Mouse (Mus musculus) activated CD4-positive, CD25-positive, alpha-beta regulatory T cell, adult 9 weeks (primary cell): ENCODE results near the gene Mrgpra9. TPM values are rescaled to one million over a fixed set of nuclear protein-coding genes. Genes with fewer than 3 reads are reported as not detected.

Experiments used
- polyA plus RNA-seq: library from polyadenylated mRNA; unstranded; fragments of 100-300 nt; shearing (Covaris generic); gene quantifications from one replicate; pipeline ENCODE4 v1.2.1, GENCODE M21; 2017

Gene Mrgpra9
- polyA plus RNA-seq = not detected

GRCm38 (mm10) chr7:47252770-47253169, at the start of gene Mrgpra9:
Gene Mrgpra9, minus strand, starts transcription at chr7:47252848.

GRCm38 (mm10) chr7:47204830-47205229, 47.8 kb downstream of the Mrgpra9 start, which contains the start of gene Mrgpra6:
Gene Mrgpra6, minus strand, starts transcription at chr7:47204920.

Other genes with a start within 250 kb of the Mrgpra9 start
- gene Spty2d1, start 244.4 kb downstream of the Mrgpra9 start, polyA plus RNA-seq = 52.0 TPM
- 5.8 TPM for gene Tmem86a, start 202.2 kb downstream of the Mrgpra9 start, polyA plus RNA-seq
- gene Ptpn5, start 119.2 kb downstream of the Mrgpra9 start, polyA plus RNA-seq = 16.9 TPM
- gene Mrgpra6, start 47.9 kb downstream of the Mrgpra9 start, polyA plus RNA-seq = not detected
- gene Mrgpra1, start 101.4 kb upstream of the Mrgpra9 start, polyA plus RNA-seq = not detected
- not detected for gene Mrgpra2a, start 199.3 kb upstream of the Mrgpra9 start, polyA plus RNA-seq